Mouse (Mus musculus) neural tube, embryonic 14.5 days (tissue): ENCODE data around the gene Myh7. TPM values are rescaled to one million over a fixed set of nuclear protein-coding genes. Genes with fewer than 3 reads are reported as not detected.
"Not testable (repeated sequence)": the region's sequence is repeated elsewhere in the genome, so short reads cannot be mapped to it uniquely, and the experiment has no call there.

ENCODE experiments used
- ATAC-seq: fragments of 200-750 bp; cut with Nextera tagmentation; 2 replicates; pipeline ENCODE4 v1.8.0; 2017; ENCODE audit warnings: low read depth, mild to moderate bottlenecking, moderate TSS enrichment, moderate library complexity
- H3K27ac ChIP-seq: fragments of 300-500 bp; sonication (generic); 2 replicates; pipeline ENCODE4 v1.5.1; 2014; ENCODE audit warnings: low read depth, mild to moderate bottlenecking, control low read depth, low read length, moderate library complexity, mixed read lengths
- H3K27me3 ChIP-seq: fragments of 300-500 bp; sonication (generic); 2 replicates; pipeline ENCODE4 v1.6.1; 2014; ENCODE audit warnings: low read length; ENCODE audit not compliant: control insufficient read depth, insufficient read depth
- H3K36me3 ChIP-seq: fragments of 300-500 bp; sonication (generic); 2 replicates; pipeline ENCODE4 v1.6.1; 2014; ENCODE audit warnings: low read length, mixed read lengths; ENCODE audit not compliant: control insufficient read depth, insufficient read depth
- H3K4me1 ChIP-seq: fragments of 300-500 bp; sonication (generic); 2 replicates; pipeline ENCODE4 v1.6.1; 2014; ENCODE audit warnings: low read length; ENCODE audit not compliant: control insufficient read depth, insufficient read depth
- H3K4me2 ChIP-seq: fragments of 300-500 bp; sonication (generic); 2 replicates; pipeline ENCODE4 v1.6.1; 2014; ENCODE audit warnings: mild to moderate bottlenecking, low read depth, low read length, control low read depth
- H3K4me3 ChIP-seq: fragments of 300-500 bp; sonication (generic); 2 replicates; pipeline ENCODE4 v1.5.1; 2014; ENCODE audit warnings: low read depth, low read length, control low read depth, mixed read lengths
- H3K9ac ChIP-seq: fragments of 300-500 bp; sonication (generic); replicated peaks from 2 replicates; pipeline ENCODE4 v1.6.1; 2014; ENCODE audit warnings: low read depth, mild to moderate bottlenecking, control low read depth, low read length, mixed read lengths
- H3K9me3 ChIP-seq: fragments of 300-500 bp; sonication (generic); 2 replicates; pipeline ENCODE4 v1.6.1; 2016; ENCODE audit warnings: low read length; ENCODE audit not compliant: control insufficient read depth
- WGBS: fragments of 180-500 bp; shearing (Covaris S2); extraction: QIAGEN DNeasy Blood & Tissue Kit; methylation state at CpG from one replicate; pipeline ENCODE4 v1.1.7; 2014; 5-methylcytosine and 5-hydroxymethylcytosine counted together
- polyA plus RNA-seq: library from polyadenylated mRNA; unstranded; fragments of >200 nt; fragmentation: Nextera tagmentation; extraction: Ambion mirVana; gene quantifications from 2 replicates; pipeline ENCODE4 v1.2.1, GENCODE M21; 2014

The Myh7 gene
- polyA plus RNA-seq, 1 experiment from 2014 or later = 4.8 TPM

DNA sequence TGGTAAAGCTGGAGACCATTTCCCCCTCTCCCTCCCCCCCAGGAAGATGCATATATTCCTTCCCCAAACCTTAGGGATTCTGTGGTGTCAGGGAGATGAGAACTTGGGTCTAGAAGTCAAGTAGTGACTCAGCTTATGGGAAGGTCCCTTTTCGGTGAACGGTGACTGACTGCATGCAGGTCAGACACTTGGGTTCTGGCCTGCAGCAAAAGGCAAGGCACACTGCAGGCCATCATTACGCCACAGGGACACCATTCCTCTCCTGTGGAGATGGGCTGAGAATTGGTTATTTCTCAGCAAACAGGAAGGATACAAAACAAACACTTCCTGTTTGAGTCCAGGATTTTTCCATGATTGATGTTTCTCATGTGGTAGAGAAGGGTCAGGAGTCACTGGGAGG, 35.2 kb downstream of the Myh7 start:
- no peak overlapping the region for H3K9ac ChIP-seq
- no peaks in the 10 kb centered on the region for H3K27me3 ChIP-seq
- ATAC-seq = no peak
- no peaks in the 10 kb centered on the region for H3K9me3 ChIP-seq
- whole genome bisulfite sequencing = 89% methylated on average over 3 of the region's 3 CpGs
- no peaks in the 10 kb centered on the region for H3K36me3 ChIP-seq
- no peaks in the 10 kb centered on the region for H3K4me1 ChIP-seq
- no peak overlapping the region for H3K4me3 ChIP-seq
- no peak overlapping the region for H3K27ac ChIP-seq
- no peak overlapping the region for H3K4me2 ChIP-seq

- Histone ChIP-seq H3K9ac (no peak overlapping the region), H3K4me2 (no peak overlapping the region), H3K27me3 (no peaks in the 10 kb centered on the region), H3K4me3 (no peak overlapping the region), H3K4me1 (no peaks in the 10 kb centered on the region), H3K36me3 (no peaks in the 10 kb centered on the region), H3K9me3 (no peaks in the 10 kb centered on the region), H3K27ac (no peak overlapping the region)
- ATAC-seq = no peak
- WGBS = 84% methylated on average over 4 of the region's 4 CpGs
Measured at GRCm38 (mm10) chr14:54958503-54958902, 35.9 kb downstream of the Myh7 start.

- 93% methylated on average over 9 of the region's 9 CpGs for WGBS
- Histone ChIP-seq H3K4me1 (no peaks in the 10 kb centered on the region), H3K4me3 (no peak overlapping the region), H3K9me3 (no peaks in the 10 kb centered on the region), H3K4me2 (no peak overlapping the region), H3K27ac (no peak overlapping the region), H3K36me3 (no peaks in the 10 kb centered on the region), H3K27me3 (no peaks in the 10 kb centered on the region), H3K9ac (no peak overlapping the region)
- ATAC-seq = no peak
Measured at GRCm38 (mm10) chr14:54956533-54956932, 37.9 kb downstream of the Myh7 start.

DNA sequence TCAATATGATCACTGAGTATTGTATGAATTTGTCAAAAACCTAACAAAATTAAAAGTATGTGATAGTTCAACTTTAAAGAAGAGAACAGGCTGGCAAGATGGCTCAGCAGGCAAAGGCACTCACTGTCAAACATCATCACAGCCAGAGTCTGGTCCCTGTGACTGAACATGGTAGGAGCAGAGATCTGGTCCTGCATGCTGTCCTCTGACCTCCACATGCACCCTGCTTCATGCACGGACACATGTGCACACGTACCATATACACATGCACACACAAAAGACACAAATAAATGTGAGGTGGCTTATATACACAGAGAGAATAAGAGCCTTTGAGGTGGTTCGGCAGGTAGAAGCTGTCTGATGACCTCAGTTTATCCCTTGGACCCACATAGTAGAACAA, 38.9 kb downstream of the Myh7 start:
- WGBS = 86% methylated on average over 3 of the region's 3 CpGs
- Histone ChIP-seq H3K4me3 (no peak overlapping the region), H3K27ac (no peak overlapping the region), H3K9me3 (no peaks in the 10 kb centered on the region), H3K4me1 (no peaks in the 10 kb centered on the region), H3K4me2 (no peak overlapping the region), H3K9ac (no peak overlapping the region), H3K27me3 (no peaks in the 10 kb centered on the region), H3K36me3 (no peaks in the 10 kb centered on the region)
- ATAC-seq = no peak

- Histone ChIP-seq H3K36me3 (no peaks in the 10 kb centered on the region), H3K27ac (no peak overlapping the region), H3K9ac (no peak overlapping the region), H3K27me3 (no peaks in the 10 kb centered on the region), H3K4me1 (no peaks in the 10 kb centered on the region), H3K4me3 (no peak overlapping the region), H3K4me2 (no peak overlapping the region), H3K9me3 (no peaks in the 10 kb centered on the region)
- WGBS = 87% methylated on average over 3 of the region's 3 CpGs
- no peak for ATAC-seq
Measured at GRCm38 (mm10) chr14:54954474-54954873, 40.0 kb downstream of the Myh7 start.

DNA sequence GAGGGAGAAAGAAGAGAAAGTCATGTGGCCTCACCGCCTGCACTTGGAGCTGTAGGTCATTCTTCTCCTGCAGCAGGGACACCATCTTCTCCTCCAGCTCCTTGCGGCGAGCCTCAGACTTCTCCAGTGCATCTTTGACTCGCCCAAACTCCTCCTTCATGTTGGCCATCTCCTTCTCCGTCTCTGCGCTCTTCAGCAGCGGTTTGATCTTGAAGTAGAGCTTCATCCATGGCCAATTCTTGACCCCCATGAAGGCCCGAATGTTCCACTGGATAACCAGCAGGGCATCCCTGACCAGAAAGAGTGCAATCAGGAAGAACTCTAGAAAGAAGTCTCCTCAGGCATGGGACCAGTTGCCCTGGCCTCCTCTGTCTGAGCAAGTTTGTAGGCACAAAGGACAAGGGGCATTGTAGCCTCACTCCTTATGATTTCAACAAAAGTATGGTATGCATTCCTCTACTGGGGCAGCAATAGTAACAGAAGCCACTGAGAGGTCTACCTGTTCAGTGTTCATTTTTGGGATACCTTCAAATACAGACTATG, 40.7 kb downstream of the Myh7 start:
- no peak for ATAC-seq
- WGBS = 92% methylated on average over 8 of the region's 8 CpGs
- Histone ChIP-seq H3K36me3 (no peaks in the 10 kb centered on the region), H3K9me3 (no peaks in the 10 kb centered on the region), H3K27me3 (no peaks in the 10 kb centered on the region), H3K27ac (no peak overlapping the region), H3K4me1 (no peaks in the 10 kb centered on the region), H3K4me2 (no peak overlapping the region), H3K4me3 (no peak overlapping the region), H3K9ac (no peak overlapping the region)

- Histone ChIP-seq H3K27ac (no peak overlapping the region), H3K4me1 (no peaks in the 10 kb centered on the region), H3K9ac (no peak overlapping the region), H3K4me2 (no peak overlapping the region), H3K9me3 (no peaks in the 10 kb centered on the region), H3K36me3 (no peaks in the 10 kb centered on the region), H3K27me3 (no peaks in the 10 kb centered on the region), H3K4me3 (no peak overlapping the region)
- ATAC-seq = no peak
- 86% methylated on average over 6 of the region's 6 CpGs for WGBS
Measured at GRCm38 (mm10) chr14:54951587-54951986, 42.8 kb downstream of the Myh7 start.

- Histone ChIP-seq H3K4me3 (no peak overlapping the region), H3K4me1 (no peaks in the 10 kb centered on the region), H3K4me2 (no peak overlapping the region), H3K9me3 (no peaks in the 10 kb centered on the region), H3K27ac (no peak overlapping the region), H3K36me3 (no peaks in the 10 kb centered on the region), H3K27me3 (no peaks in the 10 kb centered on the region), H3K9ac (no peak overlapping the region)
- 64% methylated on average over 12 of the region's 12 CpGs for WGBS
- ATAC-seq = no peak
Measured at GRCm38 (mm10) chr14:54950493-54950892, 43.9 kb downstream of the Myh7 start.

- 94% methylated on average over 9 of the region's 9 CpGs for WGBS
- no peak for ATAC-seq
- Histone ChIP-seq H3K4me2 (no peak overlapping the region), H3K4me3 (no peak overlapping the region), H3K36me3 (no peaks in the 10 kb centered on the region), H3K4me1 (no peaks in the 10 kb centered on the region), H3K9ac (no peak overlapping the region), H3K27ac (no peak overlapping the region), H3K27me3 (no peaks in the 10 kb centered on the region), H3K9me3 (no peaks in the 10 kb centered on the region)
Measured at GRCm38 (mm10) chr14:54948781-54949180, 45.6 kb downstream of the Myh7 start.

GRCm38 (mm10) chr14:54947008-54947407, 47.4 kb downstream of the Myh7 start:
- H3K27ac ChIP-seq, H3K4me3 ChIP-seq, H3K4me2 ChIP-seq, ATAC-seq, H3K36me3 ChIP-seq, H3K4me1 ChIP-seq, H3K9ac ChIP-seq, H3K9me3 ChIP-seq, H3K27me3 ChIP-seq: not testable (repeated sequence)
- 88% methylated on average over 7 of the region's 11 CpGs for WGBS
